Mouse (Mus musculus): ENCODE data around the gene 5730522E02Rik.
"Not testable (repeated sequence)": the region's sequence is repeated elsewhere in the genome, so short reads cannot be mapped to it uniquely, and the experiment has no call there.

The 5730522E02Rik gene

DNA sequence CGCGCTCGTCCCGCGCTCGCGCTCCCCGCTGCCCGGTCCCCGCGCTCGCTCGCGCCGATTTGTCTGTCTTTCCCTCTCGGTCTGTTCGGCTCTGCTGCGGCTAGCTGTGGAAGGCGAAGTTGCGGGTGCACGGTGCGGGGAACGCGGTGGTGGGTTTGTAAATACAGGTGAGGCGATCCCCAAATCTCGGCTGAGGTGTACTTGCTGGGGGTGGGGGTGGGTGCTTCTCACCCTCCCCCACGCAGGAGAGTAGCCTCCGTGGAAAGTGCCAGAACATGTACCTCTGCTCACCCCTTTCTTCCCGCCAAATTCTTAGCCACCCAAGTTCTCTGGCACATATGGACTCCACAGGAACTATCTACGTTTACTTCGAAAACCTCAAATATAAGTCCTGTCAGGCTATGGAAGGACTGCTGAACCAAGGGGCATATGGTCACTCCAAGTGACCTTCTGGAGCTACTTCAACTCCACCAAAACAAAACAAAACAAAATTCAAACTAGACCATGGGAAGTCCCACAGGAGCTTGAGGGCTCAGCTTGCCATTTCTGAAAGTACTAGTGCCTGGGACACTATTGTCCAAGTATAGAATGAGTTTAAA is at the start of gene 5730522E02Rik:
Gene 5730522E02Rik (minus strand): TSS at position 182 of the 599 bp plus-strand sequence.
- no peak for DNase-seq

DNA sequence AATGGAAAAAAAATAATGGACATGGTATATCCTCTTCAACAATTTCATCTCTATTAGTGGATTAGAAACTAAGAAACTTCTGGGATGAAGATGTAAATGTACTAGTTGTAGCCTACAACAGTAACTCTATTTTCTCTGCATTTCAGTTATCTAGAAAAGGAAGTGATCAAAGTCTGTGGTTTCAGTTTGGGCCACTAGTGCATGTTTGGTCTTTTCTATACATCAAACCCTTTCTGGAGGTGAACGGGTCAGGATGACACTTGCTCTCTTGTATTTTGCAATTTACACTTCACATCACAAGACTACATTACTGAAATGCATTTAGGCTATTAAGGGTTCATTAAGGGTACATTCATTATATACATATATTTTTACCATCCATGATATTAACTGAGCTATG is 26.0 kb upstream of the 5730522E02Rik start:
- DNase-seq: no peak

GRCm38 (mm10) chr11:26229895-26230294 is 19.3 kb upstream of the 5730522E02Rik start:
- no peak for DNase-seq

GRCm38 (mm10) chr11:26213643-26214042 is 3.1 kb upstream of the 5730522E02Rik start:
- not testable (repeated sequence) for DNase-seq

DNA sequence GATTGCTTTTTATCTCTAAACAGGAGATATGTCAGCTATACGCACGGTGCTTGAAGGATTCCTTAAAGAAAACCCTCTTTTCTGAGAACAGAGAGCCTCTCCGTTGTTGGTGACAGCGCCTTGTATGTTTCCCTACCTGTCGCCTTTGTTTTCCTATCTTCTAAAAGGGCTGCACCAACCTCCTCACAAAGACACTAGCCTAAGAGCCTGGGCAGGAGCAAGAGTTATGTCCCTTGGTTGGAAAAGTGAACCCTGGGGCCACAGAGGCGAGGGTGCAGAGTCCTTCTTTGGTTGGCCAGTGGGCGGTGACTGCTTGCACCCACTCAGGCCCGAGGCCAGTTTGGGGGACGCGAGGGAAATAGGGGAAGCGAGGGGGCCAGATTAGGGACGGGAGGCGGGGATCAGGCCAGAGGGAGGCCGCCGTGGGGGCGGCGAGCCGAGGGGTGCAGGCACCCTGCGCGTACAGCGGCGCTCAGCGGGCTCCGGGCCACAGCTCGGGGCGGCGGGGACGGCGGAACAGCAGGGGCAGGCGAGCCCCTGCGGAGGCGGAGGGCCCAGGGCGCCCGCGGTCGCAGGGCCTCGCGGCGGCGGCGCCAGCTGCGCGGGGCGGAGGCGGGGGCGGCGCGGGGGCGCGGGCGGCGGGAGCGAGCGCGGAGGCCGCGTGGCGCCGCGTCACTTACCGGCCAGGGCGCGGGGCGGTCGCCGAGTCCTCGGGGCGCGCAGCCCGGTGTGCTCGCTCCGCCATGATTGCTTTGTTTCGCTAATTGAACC is 567 bp downstream of the 5730522E02Rik start:
- peak; percentile 22 for DNase-seq

GRCm38 (mm10) chr11:26203466-26203865 is 7.1 kb downstream of the 5730522E02Rik start:
- no peak for DNase-seq

GRCm38 (mm10) chr11:26202842-26203241 is 7.7 kb downstream of the 5730522E02Rik start:
- no peak for DNase-seq

DNA sequence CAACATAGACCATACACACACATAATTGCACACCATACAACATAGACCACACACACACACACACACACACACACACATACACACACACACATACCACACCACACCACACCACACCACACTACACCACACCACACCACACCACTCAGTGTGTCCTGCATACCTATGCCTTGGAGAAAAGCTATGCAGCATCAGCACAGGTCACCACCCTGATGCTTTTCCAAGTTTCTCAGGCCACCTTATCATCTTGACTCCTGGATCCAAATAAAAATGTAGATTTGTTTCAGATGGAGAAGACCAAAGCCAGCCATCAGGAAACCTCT is 8.8 kb downstream of the 5730522E02Rik start:
- DNase-seq: no peak

GRCm38 (mm10) chr11:26200970-26201777 is 9.4 kb downstream of the 5730522E02Rik start:
- DNase-seq: peak; percentile 26

DNA sequence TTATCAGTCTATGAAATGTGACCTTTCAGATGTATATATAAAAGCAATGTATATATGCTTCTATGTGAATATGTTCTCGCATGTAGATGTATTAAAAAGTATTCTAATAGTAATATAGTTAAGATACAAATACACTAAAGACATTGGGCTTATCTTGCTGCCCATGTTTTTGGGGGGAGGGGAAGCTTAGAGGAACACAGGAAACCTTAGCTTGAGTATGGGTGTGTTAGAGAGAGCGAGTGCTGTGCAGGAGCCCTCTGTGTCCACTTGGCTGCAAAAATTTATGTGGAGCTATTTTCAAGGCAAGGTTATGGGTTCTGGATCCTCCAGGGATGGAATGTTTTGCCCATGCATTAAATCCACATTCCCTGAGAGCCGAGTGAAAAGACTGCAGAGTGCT is 15.1 kb downstream of the 5730522E02Rik start:
- no peak for DNase-seq

DNA sequence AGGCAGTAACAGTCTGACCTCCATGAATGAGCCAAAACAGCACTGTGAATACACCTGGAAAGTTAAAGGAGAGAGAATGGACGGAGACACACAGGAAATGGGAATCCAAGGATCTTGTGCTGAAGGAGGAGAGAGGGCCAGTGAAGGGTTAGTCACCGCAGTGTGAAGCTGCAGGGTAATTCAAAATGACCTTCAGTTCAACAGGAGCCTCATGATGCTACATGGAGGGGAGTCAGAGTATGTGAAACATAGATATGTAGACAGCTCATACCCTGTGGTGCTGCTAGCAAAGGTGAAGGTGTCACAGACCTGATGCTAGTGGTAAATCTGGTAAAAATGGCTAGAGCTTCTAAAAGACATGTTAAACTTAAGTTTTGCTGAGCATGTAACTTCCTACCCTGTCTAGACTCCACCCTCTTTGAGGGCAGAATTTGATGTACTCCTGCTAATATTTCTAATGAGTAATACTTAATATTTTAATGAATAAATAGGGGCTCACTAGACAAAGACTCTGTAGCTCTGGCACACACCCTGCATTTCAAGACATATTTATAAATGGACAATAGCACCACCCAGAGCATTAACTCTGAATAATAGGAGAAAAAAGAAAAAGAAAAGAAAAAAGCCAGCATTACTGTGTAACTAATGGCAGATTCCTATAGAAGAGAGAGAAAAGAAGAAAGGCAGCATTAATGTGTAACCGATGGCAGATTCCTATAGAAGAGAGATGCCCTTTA is 23.2 kb downstream of the 5730522E02Rik start:
- no peak for DNase-seq

DNA sequence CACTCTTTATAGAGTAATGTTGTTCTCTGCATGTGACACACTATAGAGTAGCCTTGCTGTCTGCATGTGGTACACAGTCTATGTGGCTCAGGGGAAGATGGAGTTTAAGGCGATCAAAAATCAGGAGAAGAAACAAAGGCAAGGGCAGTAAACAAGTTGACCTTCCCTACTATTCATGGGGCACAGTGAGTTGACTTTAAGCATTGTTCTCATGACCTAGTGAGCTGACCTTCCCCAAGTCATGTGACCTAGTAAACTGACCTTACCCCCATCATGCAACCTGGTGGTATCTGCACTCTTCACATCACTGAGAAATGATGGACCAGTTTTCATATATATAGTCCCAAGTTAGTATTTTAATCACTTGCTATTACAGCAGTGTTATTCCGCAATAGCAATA is 40.0 kb downstream of the 5730522E02Rik start:
- DNase-seq: no peak

DNA sequence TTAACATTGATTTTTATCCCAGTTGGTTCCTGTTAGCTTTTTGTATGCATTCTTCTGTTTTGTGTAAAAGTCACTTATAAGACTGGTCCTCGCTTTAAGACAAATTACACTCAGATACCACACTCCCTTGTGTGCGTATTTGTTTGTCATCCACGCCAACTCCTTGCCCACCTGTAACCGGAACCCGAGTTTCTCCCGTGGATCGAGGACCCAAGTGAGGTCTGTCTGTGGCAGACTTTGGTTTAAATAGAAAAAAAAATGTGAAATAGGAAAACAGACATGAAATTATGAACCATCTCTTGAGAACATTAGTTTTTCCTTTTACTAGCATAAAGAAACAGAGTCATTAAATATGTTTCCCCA is 43.0 kb downstream of the 5730522E02Rik start:
- DNase-seq: no peak

DNA sequence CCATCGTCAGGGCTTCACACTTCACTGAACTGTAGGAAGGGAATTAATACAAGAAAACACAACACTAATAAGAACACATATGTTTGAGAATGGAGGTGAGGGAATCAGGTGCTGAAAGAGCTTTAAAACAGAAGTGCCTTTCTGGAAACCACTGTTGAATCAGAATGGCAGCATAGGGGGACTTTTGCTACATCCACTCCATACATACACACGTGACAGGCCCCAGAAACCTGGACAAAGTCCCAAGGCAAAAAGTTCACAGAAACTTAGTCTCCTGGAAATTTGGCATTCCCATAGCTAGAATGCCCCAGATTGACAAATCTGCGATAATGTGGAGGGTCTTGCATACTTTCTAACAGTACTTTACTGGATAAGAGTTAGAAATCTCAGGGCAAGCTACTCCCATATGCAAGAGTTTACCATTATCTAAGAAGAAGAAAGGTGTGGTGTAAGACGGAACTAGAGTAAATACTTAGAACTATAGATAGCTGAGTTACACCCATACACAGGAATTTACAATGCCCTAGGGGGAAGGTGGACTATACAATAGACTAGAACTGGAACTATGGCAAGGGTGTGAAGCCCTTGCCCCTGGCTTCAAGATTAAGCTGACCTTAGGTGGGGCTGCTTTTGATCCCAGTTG is 43.5 kb downstream of the 5730522E02Rik start:
- no peak for DNase-seq

DNA sequence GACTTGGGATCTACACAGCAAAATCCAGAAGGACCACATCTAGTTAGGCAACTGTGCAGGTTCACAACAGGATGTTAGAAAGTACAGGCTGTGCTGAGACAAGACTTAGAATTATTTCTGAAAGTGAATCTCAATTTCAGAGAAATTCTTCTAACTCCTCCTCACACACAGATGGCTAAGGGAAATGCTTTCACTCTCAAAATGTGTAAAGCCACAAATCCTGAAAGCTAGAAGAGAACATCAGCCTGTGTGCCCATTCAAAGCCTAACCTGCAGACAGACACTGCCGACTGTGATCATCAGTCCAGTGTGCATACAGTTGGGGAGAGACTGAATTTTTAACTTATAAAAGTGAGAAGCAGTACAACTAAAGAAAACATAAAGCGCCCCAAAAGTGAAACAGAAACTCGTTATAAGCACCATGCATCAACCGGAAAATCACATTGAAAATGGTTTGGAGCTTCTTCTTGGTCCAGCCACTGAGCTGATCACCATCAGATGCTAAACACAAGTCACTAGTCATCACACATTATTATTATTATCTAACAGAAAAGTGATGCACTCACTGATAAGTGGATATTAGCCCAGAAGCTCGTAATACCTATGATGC is 45.8 kb downstream of the 5730522E02Rik start:
- no peak for DNase-seq

DNA sequence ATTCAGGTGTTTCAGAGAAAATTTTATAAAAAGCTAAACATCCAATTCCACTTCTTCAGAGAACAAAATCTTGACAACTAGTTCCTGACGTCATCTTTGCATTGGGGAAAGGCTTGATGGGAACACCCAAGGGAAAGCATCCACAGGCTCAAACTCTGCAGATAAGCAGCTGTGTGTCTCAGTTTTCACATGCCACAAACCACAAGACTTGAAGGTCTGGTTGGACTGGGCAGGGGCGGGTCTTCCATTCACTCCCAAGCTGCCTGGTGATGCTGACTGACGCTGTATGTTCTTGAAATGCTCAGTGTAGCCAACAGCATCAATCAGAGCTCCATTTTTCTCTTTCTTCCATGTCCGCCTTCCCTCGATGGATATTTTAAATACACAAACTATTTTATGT is 49.2 kb downstream of the 5730522E02Rik start:
- no peak for DNase-seq

DNA sequence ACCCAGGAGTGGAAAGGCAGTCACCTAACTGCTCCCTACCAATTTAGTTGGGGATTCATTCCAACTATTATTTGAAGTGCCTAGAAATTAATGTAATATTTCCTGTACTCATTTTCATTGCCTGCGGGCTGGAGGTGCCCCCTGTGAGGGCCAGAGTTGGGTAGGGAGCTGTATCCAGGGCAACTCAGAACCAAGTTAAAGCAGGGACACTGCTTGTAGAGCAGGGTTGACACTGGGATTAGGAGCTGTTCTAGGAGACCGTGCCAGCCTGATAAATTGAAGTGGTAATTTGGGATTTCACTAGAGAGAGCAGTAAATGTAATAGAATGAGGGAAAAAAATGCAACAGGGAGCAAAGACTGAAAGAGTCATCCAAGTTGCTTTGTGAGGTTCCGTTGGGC is 51.5 kb downstream of the 5730522E02Rik start:
- DNase-seq: no peak

GRCm38 (mm10) chr11:26140024-26140423 is 70.5 kb downstream of the 5730522E02Rik start:
- no peak for DNase-seq

- DNase-seq: no peak
Observed at GRCm38 (mm10) chr11:26138013-26138412, 72.5 kb downstream of the 5730522E02Rik start.

DNA sequence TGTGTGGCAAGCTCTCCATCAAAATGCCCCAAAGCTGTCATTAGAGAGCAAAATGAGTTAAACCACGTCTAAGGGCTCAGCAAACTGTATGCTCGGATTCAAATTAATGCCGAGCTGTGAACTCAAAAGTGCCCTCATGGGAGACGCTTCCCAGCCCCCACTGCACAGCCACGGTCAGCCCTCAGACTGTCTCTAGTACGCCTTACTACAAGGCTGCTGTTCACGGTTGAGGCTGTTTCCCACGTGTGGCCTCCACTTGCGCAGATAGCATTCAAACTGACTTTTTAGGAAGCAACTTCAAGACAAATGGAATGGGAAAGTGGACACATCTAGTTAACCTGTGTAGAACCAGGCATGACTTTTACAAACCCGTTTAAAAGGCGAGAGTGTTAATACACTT is 79.7 kb downstream of the 5730522E02Rik start:
- no peak for DNase-seq

DNA sequence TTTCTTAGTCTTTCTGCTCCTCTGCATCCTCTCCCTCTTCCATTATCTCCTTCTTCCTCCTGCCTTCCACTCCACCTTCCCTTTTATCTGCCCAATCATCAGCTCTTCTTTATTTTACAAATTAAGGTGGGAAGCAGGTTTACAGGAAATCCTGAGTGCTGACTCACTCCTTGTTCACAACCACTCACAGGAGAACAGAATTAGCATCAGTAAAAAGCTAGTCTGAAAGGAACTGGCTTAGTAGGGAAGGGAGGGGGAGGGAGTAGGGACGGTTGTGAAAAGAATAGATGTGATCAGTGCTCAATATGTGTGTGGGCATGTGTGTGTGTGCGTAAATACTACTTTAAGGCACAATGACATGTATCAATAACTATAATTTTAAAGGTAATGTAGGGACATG is 81.5 kb downstream of the 5730522E02Rik start:
- no peak for DNase-seq

- DNase-seq: no peak
Observed at GRCm38 (mm10) chr11:26128385-26128784, 82.2 kb downstream of the 5730522E02Rik start.

Measured in layer of hippocampus, adult 9-11 months (tissue).